Mouse (Mus musculus) ES-E14 (cell line): Measurements from ENCODE around the gene Ybx2.

ENCODE experiments used
- CHD2 ChIP-seq: IDR thresholded peaks from 2 replicates; pipeline ENCODE4 v1.6.1; 2014; ENCODE audit warnings: mild to moderate bottlenecking, low read depth, low read length, inconsistent platforms
- HCFC1 ChIP-seq: IDR thresholded peaks from 2 replicates; pipeline ENCODE4 v1.6.1; 2012; ENCODE audit warnings: low read length, inconsistent platforms, borderline replicate concordance; ENCODE audit not compliant: insufficient read depth
- ZC3H11A ChIP-seq: IDR thresholded peaks from 2 replicates; pipeline ENCODE4 v1.6.1; 2012; ENCODE audit warnings: low read depth, mild to moderate bottlenecking, inconsistent platforms, low read length, borderline replicate concordance
- ZNF384 ChIP-seq: IDR thresholded peaks from 2 replicates; pipeline ENCODE4 v1.6.1; 2012; ENCODE audit warnings: low read depth, low read length, inconsistent platforms

DNA sequence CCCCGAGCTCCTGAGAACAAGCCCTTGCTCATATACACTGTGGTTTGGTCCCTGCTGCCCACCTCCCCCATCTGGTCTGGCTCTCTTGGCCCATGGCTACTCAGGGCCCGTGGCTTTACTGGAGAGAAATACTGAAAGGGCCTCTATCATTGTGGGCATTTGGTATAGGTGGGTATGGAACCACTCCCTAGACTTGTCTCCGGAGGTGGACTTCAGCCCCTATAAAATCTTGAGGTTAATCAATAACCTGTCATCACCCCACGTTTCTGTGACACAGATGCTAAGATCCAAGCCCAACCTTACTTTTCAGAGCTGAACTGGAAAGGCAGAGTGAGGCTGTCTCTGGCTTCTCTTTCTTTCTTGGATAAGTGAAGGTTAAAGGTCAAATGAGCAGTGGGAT lies 33.2 kb downstream of the Ybx2 start:
- TF ChIP-seq ZNF384 = no peak
- TF ChIP-seq CHD2 = no peak
- no peak for TF ChIP-seq ZC3H11A
- TF ChIP-seq HCFC1 = no peak
